Mouse (Mus musculus) intestine, postnatal 0 days (tissue): ENCODE results near the gene Amhr2. TPM values are rescaled to one million over a fixed set of nuclear protein-coding genes. Genes with fewer than 3 reads are reported as not detected.

Source experiments
- ATAC-seq: fragments of 200-750 bp; cut with Nextera tagmentation; 2 replicates; pipeline ENCODE4 v1.8.0; 2017; ENCODE audit warnings: mild to moderate bottlenecking, moderate TSS enrichment, moderate library complexity
- H3K27ac ChIP-seq: fragments of 300-500 bp; sonication (generic); 2 replicates; pipeline ENCODE4 v1.5.1; 2014; ENCODE audit warnings: mild to moderate bottlenecking, low read depth, low read length, moderate library complexity
- H3K27me3 ChIP-seq: fragments of 300-500 bp; sonication (generic); replicated peaks from 2 replicates; pipeline ENCODE4 v1.6.1; 2014; ENCODE audit warnings: low read length, mixed read lengths; ENCODE audit not compliant: control insufficient read depth, insufficient read depth
- H3K36me3 ChIP-seq: fragments of 300-500 bp; sonication (generic); 2 replicates; pipeline ENCODE4 v1.6.1; 2014; ENCODE audit warnings: mild to moderate bottlenecking, moderate library complexity; ENCODE audit not compliant: control insufficient read depth, insufficient read depth
- H3K4me1 ChIP-seq: fragments of 300-500 bp; sonication (generic); replicated peaks from 2 replicates; pipeline ENCODE4 v1.6.1; 2014; ENCODE audit warnings: antibody characterized with exemption, low read length, mixed read lengths; ENCODE audit not compliant: control insufficient read depth, insufficient read depth
- H3K4me2 ChIP-seq: fragments of 300-500 bp; sonication (generic); replicated peaks from 2 replicates; pipeline ENCODE4 v1.6.1; 2014; ENCODE audit warnings: low read depth, mild to moderate bottlenecking, moderate library complexity
- H3K4me3 ChIP-seq: fragments of 300-500 bp; sonication (generic); 2 replicates; pipeline ENCODE4 v1.5.1; 2014; ENCODE audit warnings: low read depth, low read length
- H3K9ac ChIP-seq: fragments of 300-500 bp; sonication (generic); 2 replicates; pipeline ENCODE4 v1.6.1; 2014; ENCODE audit warnings: mild to moderate bottlenecking, low read depth, low read length
- H3K9me3 ChIP-seq: fragments of 300-500 bp; sonication (generic); 2 replicates; pipeline ENCODE4 v1.6.1; 2016; ENCODE audit warnings: mixed run types; ENCODE audit not compliant: control insufficient read depth
- CTCF ChIP-seq: sonication (generic); IDR thresholded peaks from 2 replicates; pipeline ENCODE4 v1.5.1; 2016; ENCODE audit warnings: low read depth, mild to moderate bottlenecking, control low read depth, antibody characterized with exemption, moderate library complexity
- WGBS: fragments of 180-500 bp; shearing (Covaris S2); extraction: QIAGEN DNeasy Blood & Tissue Kit; methylation state at CpG from one replicate; pipeline ENCODE4 v1.1.7; 2014; 5-methylcytosine and 5-hydroxymethylcytosine counted together
- polyA plus RNA-seq: library from polyadenylated mRNA; unstranded; fragments of >200 nt; fragmentation: Nextera tagmentation; extraction: Ambion mirVana; gene quantifications from 2 replicates; pipeline ENCODE4 v1.2.1, GENCODE M21; 2015

The Amhr2 gene
- polyA plus RNA-seq, 1 experiment from 2014 or later = 0.50 TPM

GRCm38 (mm10) chr15:102473246-102473645 is 28.1 kb downstream of the Amhr2 start:
- Histone ChIP-seq H3K9me3 (no peaks in the 10 kb centered on the region), H3K36me3 (peaks cover 47% of the 10 kb centered on the region), H3K27me3 (no peaks in the 10 kb centered on the region), H3K27ac (no peak overlapping the region), H3K4me1 (no peaks in the 10 kb centered on the region), H3K9ac (no peak overlapping the region), H3K4me3 (no peak overlapping the region), H3K4me2 (no peak overlapping the region)
- ATAC-seq = no peak
- 51% methylated on average over 2 of the region's 2 CpGs for WGBS
- no peak for TF ChIP-seq CTCF

- H3K4me3 ChIP-seq = no peak overlapping the region
- 88% methylated on average over 2 of the region's 2 CpGs for WGBS
- H3K9me3 ChIP-seq = no peaks in the 10 kb centered on the region
- H3K9ac ChIP-seq = no peak overlapping the region
- ATAC-seq = no peak
- TF ChIP-seq CTCF = no peak
- H3K36me3 ChIP-seq = peaks cover 56% of the 10 kb centered on the region
- no peak overlapping the region for H3K27ac ChIP-seq
- H3K27me3 ChIP-seq = no peaks in the 10 kb centered on the region
- H3K4me2 ChIP-seq = no peak overlapping the region
- no peaks in the 10 kb centered on the region for H3K4me1 ChIP-seq
These were observed 29.4 kb downstream of the Amhr2 start for GRCm38 (mm10) chr15:102474520-102474919.

GRCm38 (mm10) chr15:102483136-102483535 is 38.0 kb downstream of the Amhr2 start:
- 89% methylated on average over 3 of the region's 3 CpGs for WGBS

DNA sequence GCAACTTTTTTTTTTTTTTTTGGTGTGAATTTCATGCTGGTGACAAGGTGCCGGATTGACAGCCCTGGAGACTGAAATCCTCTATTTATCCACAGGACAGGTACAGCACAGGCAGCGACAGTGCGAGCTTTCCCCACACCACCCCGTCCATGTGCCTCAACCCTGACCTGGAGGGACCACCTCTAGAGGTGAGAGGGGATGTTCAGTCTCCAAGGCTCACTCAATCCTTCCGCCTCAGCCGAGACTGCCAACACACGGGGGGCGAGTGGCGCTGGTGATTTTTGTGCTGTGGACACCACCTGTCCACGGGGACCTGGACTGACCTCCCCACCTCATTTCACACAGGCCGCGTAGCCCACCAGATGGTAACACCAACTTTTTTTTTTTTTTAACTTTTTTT is 40.7 kb downstream of the Amhr2 start:
- no peak for TF ChIP-seq CTCF
- WGBS = 90% methylated on average over 12 of the region's 12 CpGs

More at GRCm38 (mm10) chr15:102483136-102483535, 38.0 kb downstream of the Amhr2 start:
- no peak for ATAC-seq
- no peak overlapping the region for H3K9ac ChIP-seq
- H3K27ac ChIP-seq = no peak overlapping the region
- H3K9me3 ChIP-seq = no peaks in the 10 kb centered on the region
- no peak overlapping the region for H3K4me2 ChIP-seq
- no peaks in the 10 kb centered on the region for H3K27me3 ChIP-seq
- H3K36me3 ChIP-seq = peaks cover 74% of the 10 kb centered on the region
- no peak overlapping the region for H3K4me3 ChIP-seq
- no peaks in the 10 kb centered on the region for H3K4me1 ChIP-seq
- no peak for TF ChIP-seq CTCF

DNA sequence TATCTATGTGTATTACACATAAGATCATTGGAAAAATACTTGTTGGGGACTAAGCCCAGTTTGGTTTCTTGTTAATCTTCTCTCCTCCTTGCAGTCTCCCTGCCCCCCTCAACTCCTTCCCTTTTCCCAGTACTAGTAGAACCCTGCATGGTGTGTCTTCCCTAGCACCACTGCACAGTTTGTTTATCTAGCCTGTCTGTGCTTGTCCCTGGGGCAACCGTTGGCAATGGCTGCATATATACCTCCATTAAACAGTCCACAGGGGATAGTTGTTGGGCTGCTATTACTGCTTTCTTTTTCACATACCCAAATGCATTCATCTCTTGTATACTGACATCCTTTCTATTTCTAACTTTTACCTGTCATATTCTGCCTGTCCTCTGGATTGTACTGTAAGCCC is 42.5 kb downstream of the Amhr2 start:
- Histone ChIP-seq H3K9ac (no peak overlapping the region), H3K9me3 (no peaks in the 10 kb centered on the region), H3K4me3 (no peak overlapping the region), H3K4me2 (no peak overlapping the region), H3K27ac (no peak overlapping the region), H3K36me3 (peaks cover 85% of the 10 kb centered on the region), H3K4me1 (no peaks in the 10 kb centered on the region), H3K27me3 (no peaks in the 10 kb centered on the region)
- WGBS = 60% methylated on average over 1 of the region's 1 CpGs
- no peak for ATAC-seq
- no peak for TF ChIP-seq CTCF

More for the DNA sequence above, 40.7 kb downstream of the Amhr2 start:
- H3K4me3 ChIP-seq = no peak overlapping the region
- no peak overlapping the region for H3K27ac ChIP-seq
- H3K4me1 ChIP-seq = no peaks in the 10 kb centered on the region
- ATAC-seq = no peak
- no peak overlapping the region for H3K4me2 ChIP-seq
- peaks cover 85% of the 10 kb centered on the region for H3K36me3 ChIP-seq
- H3K9ac ChIP-seq = no peak overlapping the region
- no peaks in the 10 kb centered on the region for H3K27me3 ChIP-seq
- H3K9me3 ChIP-seq = no peaks in the 10 kb centered on the region

DNA sequence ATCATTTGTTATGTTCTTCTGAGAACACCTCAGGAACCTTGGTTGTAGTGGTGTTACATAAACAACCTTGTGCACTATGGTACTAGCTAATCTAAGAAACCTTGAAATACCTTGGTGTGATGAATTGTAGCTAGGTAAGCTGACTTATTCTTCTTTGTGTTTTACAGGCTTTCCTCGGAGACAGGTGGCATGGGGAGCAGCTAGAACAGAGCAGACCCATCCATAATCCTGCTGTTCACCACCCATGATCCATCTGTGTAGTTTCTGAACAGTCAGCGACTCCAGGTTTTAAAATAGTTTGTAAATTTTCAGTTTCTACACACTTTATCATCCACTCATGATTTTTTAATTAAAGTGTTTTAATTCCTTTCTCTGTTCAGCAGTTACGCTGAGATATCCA is 53.2 kb downstream of the Amhr2 start:
- 81% methylated on average over 3 of the region's 3 CpGs for WGBS
- TF ChIP-seq CTCF = no peak
- Histone ChIP-seq H3K4me1 (no peaks in the 10 kb centered on the region), H3K36me3 (peaks cover 81% of the 10 kb centered on the region), H3K9ac (no peak overlapping the region), H3K4me3 (no peak overlapping the region), H3K4me2 (no peak overlapping the region), H3K27me3 (no peaks in the 10 kb centered on the region), H3K9me3 (no peaks in the 10 kb centered on the region), H3K27ac (no peak overlapping the region)
- ATAC-seq = no peak

DNA sequence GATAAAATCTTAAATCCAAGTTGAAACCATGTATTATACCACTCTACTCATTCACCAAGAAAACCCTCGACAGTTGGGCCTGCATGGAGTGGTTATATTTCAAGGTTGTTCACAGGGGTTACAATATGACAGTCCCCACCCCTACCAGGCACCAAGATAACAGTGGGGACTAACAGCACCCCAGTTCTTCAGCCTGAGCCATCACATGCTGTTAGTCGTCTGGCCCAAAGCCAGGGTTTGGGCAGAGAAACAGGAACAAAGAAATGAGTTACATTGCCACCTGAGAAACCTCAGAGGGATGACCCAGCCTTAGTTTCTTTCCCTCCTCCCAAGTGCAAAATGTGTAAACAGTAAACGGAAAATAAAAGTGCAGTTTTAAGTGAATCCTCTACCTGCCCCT is 54.2 kb downstream of the Amhr2 start:
- H3K4me2 ChIP-seq = no peak overlapping the region
- H3K9me3 ChIP-seq = no peaks in the 10 kb centered on the region
- H3K36me3 ChIP-seq = peaks cover 79% of the 10 kb centered on the region
- H3K9ac ChIP-seq = no peak overlapping the region
- H3K27ac ChIP-seq = no peak overlapping the region; the same call in 1 of the 2 replicates
- TF ChIP-seq CTCF = no peak
- no peak for ATAC-seq
- no peak overlapping the region for H3K4me3 ChIP-seq
- H3K4me1 ChIP-seq = no peaks in the 10 kb centered on the region
- WGBS = 39% methylated on average over 3 of the region's 3 CpGs
- no peaks in the 10 kb centered on the region for H3K27me3 ChIP-seq
